Mouse (Mus musculus) CD4-positive, CD25-positive, alpha-beta regulatory T cell, adult 4 months (primary cell): ENCODE measurements around the gene Hip1. TPM values are rescaled to one million over a fixed set of nuclear protein-coding genes. Genes with fewer than 3 reads are reported as not detected.
"Not testable (repeated sequence)": the region's sequence is repeated elsewhere in the genome, so short reads cannot be mapped to it uniquely, and the experiment has no call there.

Experiments used
- ATAC-seq: one replicate; pipeline ENCODE4 v1.8.0; 2017
- polyA plus RNA-seq, 2 experiments: library from polyadenylated mRNA; unstranded; fragments of 100-300 nt; shearing (Covaris generic); gene quantifications; one replicate each; pipeline ENCODE4 v1.2.1; 2017

Hip1 gene
- polyA plus RNA-seq, 2 experiments from 2014 or later = 5.4 to 7.4 TPM

- no peak for ATAC-seq
Measured at GRCm38 (mm10) chr5:135489695-135490294, 55.1 kb downstream of the Hip1 start.

- ATAC-seq = no peak
Measured at GRCm38 (mm10) chr5:135488881-135489694, 55.8 kb downstream of the Hip1 start.

GRCm38 (mm10) chr5:135488222-135488880, 56.6 kb downstream of the Hip1 start:
- no peak for ATAC-seq

- no peak for ATAC-seq
Measured at GRCm38 (mm10) chr5:135485289-135485688, 59.6 kb downstream of the Hip1 start.

- not testable (repeated sequence) for ATAC-seq
Measured at GRCm38 (mm10) chr5:135483865-135484264, 61.1 kb downstream of the Hip1 start.

GRCm38 (mm10) chr5:135478877-135479600, 65.9 kb downstream of the Hip1 start:
- ATAC-seq = no peak

- ATAC-seq = no peak
Measured at GRCm38 (mm10) chr5:135476199-135476598, 68.7 kb downstream of the Hip1 start.

GRCm38 (mm10) chr5:135472405-135472804, 72.5 kb downstream of the Hip1 start:
- ATAC-seq = no peak

- no peak for ATAC-seq
Measured at GRCm38 (mm10) chr5:135471747-135472146, 73.2 kb downstream of the Hip1 start.

GRCm38 (mm10) chr5:135468280-135468679, 76.6 kb downstream of the Hip1 start:
- ATAC-seq = no peak

GRCm38 (mm10) chr5:135465833-135466291, 79.1 kb downstream of the Hip1 start:
- no peak for ATAC-seq

- ATAC-seq = no peak
Measured at GRCm38 (mm10) chr5:135463380-135463779, 81.5 kb downstream of the Hip1 start.

- no peak for ATAC-seq
Measured at GRCm38 (mm10) chr5:135460833-135461173, 84.1 kb downstream of the Hip1 start.

- ATAC-seq = no peak
Measured at GRCm38 (mm10) chr5:135460152-135460832, 84.6 kb downstream of the Hip1 start.

GRCm38 (mm10) chr5:135459486-135459885, 85.4 kb downstream of the Hip1 start:
- no peak for ATAC-seq

- no peak for ATAC-seq
Measured at GRCm38 (mm10) chr5:135457961-135458360, 87.0 kb downstream of the Hip1 start.

- no peak for ATAC-seq
Measured at GRCm38 (mm10) chr5:135456515-135456914, 88.4 kb downstream of the Hip1 start.

GRCm38 (mm10) chr5:135454256-135454655, 90.7 kb downstream of the Hip1 start:
- no peak for ATAC-seq

GRCm38 (mm10) chr5:135451559-135451958, 93.4 kb downstream of the Hip1 start:
- not testable (repeated sequence) for ATAC-seq

- no peak for ATAC-seq
Measured at GRCm38 (mm10) chr5:135451100-135451499, 93.8 kb downstream of the Hip1 start.

- no peak for ATAC-seq
Measured at GRCm38 (mm10) chr5:135445755-135446154, 99.2 kb downstream of the Hip1 start.

GRCm38 (mm10) chr5:135442430-135442829, 102.5 kb downstream of the Hip1 start:
- ATAC-seq = no peak
